Mouse (Mus musculus) layer of hippocampus, adult 18-20 months (tissue): ENCODE data around the gene Zfp217. TPM values are rescaled to one million over a fixed set of nuclear protein-coding genes. Genes with fewer than 3 reads are reported as not detected.
A peak's percentile ranks its signal among the peaks of the same experiment; 100 is the strongest.

ENCODE experiments used
- DNase-seq, 2 experiments: peaks; one replicate each; pipeline ENCODE4 v3.0.0; 2022; ENCODE audit warnings: low spot score in 2 of 2
- total RNA-seq, 2 experiments: library from RNA; stranded (reverse); gene quantifications; 2 replicates each; pipeline ENCODE4 v1.2.3; 2021

The Zfp217 gene
- total RNA-seq, 2 experiments from 2014 or later = 4.2 TPM

DNA sequence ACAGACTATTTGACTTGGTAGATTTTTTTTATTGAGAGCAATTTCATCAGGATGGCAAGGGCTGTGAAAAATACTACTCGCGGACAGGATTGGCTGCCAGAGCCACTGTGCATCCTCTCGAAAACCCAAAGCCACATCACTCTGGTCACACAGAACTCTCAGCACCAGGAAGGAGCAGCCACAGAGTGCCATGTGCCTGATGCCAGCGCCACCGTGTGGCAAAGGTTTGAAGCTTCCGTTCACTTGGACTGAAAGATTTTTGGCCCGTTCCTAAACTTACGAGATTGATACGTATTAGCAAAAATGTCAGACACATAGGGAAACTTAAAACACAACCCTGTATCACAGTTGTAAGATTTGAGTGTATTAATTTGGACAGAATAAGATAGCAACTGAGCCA, 44.1 kb downstream of the Zfp217 start:
- peak; percentile 37 to 70 for DNase-seq

DNA sequence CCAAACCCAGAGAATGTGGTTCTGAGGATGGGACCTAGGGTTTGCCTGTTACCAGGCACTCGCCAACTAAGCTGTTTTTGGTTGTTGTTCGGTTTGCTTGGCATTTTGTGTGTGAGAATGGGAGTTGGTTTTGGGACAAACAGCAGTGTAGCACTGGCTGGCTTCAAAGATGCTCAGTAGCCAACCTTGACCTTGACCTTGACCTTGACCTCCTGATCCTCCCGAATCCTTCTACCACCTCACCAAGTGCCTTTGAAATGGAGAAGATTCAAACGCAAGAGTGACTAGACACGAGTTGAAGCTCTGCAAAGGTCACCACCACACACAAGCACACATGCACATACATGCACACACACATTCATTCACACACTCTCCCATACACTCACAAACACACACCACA, 44.6 kb downstream of the Zfp217 start:
- DNase-seq = no peak

DNA sequence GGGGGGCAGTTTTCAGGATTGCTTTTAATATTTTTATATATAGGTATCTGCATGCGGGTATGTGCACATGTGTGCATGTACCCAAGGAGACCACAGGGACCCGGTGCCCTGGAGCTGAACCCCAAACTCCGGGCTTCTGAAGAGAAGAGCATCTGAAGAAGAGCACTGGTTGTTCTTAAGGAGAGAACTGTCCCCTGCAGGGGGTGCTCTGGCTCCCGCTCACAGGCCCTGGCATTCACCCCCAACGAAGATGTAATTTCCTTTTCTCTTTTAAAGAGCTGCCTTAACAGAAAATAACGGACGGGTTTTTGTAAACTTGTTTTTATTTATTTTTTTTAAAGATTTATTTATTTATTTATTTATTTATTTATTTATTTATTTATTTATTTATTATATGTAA, 46.0 kb downstream of the Zfp217 start:
- no peak for DNase-seq

DNA sequence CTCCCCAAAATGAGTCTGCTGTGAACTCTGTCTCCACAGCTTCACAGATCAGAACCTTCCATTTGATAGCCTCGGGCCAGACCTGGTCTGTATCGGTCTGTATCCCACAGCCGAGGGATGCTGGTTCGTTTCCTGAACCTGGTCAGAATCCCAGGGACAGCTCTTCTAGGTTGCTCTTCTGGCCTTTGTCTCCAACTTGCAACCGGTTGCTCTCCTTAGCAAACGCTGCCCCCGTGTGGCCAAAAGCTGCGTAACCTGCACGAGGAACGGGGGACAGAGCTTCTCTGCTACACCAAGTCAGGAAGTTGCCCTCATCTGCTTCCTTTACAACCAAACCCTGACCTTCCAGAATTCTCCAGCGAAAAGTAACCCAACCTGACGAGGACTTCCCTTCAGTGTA, 46.8 kb downstream of the Zfp217 start:
- peak; percentile 72 to 87 for DNase-seq

DNA sequence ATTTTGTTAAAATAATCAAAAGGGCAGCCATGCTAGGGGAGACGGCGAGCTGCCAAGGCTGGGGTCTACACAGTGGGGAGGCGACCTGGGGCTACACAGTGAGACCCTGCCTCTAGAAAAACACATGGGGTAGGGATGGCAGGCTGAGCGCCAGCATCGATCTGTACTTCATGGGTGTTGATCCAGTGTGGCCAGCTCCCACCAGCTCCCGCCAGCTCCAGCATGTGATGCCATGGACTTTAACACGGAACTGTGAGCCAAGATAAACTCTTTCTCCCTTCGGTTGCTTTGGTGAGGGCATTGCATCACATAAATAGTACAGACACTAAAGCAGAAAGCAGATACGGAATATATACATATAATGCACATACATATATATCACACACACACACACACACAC, 53.0 kb downstream of the Zfp217 start:
- DNase-seq = no peak

DNA sequence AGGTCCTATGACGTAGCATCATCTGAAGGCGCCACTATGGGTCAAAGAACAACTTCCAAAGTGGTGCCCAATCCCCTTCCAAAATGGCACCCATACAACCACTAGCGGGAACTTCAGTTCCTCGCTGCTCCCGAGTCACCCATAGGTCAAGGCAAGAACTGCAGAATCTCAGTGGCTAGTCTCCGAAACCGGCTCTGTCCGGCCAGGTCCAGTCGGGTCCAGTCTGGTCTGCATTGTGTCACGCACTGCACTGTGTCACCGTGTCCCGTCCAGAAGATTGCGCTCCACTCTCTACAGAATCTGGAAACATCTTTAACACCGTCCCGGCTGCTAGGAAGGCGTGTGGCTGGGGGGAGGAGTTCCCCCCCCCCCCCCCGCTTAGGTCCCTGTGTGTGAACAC, 53.7 kb downstream of the Zfp217 start:
- no peak for DNase-seq

DNA sequence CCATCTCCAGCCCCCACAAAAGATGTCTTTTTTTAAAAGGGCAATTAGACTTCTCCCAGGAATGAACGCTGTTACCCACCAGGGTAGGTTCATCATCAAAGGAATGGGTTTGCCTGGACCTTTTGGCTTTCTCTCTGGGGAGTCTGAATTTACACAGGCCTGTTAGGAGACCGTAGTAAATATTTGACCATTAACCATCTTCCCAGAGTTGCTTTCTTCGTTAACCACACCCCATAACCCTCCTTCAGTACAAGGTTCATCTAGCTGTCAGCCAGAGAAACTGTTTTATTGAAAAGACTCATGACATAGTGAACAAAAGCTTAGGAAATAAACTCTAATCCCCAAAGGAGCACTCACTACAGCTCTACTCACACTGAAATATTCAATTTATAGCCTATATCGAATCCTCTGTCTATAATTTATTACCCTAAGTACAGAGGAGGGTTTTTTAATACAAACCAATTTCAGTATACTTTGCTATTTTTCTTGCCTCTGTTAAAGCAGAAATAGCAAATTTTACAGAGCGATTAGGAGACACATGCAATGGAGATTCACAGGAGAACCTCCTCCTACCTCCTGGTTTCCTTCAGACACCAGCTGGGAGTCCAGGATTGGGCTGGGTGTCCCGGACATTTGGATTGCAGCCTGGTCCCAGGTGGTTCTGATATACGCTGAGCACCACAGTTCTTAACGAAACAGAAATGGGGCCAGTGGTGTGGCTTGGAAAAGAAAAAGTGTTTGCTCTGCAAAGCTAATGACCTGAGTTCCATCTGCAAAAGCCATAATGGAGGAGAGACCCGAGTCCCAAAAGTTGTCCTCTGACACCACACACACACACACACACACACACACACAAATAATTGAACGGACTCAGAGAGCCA, 56.1 kb downstream of the Zfp217 start:
- DNase-seq = no peak

DNA sequence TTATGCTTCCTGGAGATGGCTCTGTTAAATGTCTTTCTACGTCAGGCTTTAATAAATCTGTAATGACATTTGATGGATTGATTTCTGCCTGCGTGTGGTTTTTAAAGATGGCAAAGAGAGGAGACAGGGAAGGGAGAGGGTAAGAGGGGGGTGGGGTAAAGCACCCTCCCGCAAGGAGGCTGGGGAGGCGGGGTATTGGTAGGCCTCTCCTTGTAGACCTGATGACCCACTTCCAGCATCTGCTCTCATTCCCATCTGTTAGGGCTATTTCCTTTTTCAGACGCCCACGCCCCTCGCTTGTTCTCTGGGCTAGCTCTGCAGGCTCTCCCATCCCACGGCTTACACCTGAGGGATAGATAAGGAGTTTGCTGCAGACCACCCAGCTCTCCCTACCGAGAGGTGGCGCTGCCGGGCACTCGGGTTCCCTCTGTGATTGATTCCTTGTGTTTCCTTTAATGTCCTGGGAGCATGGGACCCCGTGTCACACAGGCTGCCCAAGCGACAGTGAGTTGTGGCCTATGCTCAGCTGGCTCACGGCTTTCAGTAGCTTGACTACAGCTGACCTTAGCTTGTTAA, 69.4 kb downstream of the Zfp217 start:
- DNase-seq = no peak

DNA sequence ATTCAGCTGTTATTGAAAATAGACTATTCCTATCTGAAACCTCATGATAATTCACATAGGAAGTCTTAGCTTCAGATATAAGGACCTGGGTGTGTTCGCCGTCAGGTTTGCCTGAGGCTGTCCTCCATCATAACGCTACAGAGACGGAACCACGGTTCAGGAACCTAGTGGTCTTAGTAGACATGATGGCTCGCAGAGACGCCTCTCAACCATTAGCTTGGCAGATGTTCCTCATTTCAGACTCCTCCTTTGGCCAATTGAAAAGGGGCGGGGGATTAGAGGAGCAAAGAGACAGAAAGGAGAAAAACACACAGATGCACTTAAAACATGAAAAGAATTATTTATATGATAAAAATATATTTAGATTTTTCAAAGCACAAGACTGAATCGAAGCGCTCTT, 69.9 kb downstream of the Zfp217 start:
- no peak for DNase-seq

DNA sequence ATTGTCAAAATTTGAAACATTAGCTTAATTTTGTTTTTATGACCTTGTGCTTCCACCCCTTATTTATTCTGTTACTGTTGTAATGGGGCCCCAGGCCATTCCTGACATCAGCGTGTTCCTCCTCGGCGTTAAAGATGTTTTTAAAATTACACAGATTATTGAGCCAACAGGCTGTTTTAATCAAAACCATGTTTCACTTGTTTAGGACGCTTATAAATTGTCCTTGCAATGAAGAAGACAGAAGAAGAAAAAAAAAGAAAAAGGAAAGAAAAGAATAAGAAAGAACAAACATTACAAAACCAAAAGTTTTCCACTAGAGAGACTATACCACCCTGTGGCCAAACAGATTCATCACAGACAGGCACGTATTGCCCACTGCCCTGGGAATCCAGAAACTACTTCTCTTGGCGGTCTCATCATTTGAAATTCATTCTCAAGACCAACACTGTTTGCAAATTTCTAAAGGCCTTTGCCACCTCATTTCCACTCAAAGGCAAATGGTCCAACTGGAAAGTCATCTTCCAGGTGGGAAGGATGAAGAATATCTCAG, 70.9 kb downstream of the Zfp217 start:
- no peak for DNase-seq

DNA sequence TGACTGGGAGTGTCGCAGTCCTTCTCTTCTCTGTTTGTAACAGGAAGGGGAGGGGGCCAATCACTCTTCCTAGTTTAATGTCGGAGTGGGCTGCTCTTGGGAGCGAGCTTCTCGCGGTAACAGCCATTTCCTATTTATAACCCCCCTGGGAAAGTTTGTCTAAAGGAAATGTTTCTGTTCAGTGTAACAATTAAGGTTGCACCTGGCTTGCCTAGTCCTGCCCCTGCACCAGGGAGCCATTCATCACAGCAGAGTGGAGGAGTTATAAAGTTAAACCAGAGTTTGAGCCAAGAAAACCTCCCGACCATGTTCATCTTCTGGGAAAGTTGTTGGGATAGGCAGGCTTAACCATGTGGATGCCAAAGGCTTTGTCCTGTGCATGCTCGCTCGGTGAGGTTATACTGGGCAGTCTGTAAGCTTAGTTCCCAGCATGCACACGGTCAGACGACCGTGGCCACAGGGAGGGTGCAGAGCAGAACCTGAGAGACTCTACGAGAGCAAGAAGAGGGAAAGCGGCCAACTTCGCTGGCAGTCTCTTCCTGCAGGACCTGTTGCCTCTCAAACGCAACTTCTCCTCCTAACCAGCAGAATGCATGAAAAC, 77.2 kb downstream of the Zfp217 start:
- DNase-seq = no peak

DNA sequence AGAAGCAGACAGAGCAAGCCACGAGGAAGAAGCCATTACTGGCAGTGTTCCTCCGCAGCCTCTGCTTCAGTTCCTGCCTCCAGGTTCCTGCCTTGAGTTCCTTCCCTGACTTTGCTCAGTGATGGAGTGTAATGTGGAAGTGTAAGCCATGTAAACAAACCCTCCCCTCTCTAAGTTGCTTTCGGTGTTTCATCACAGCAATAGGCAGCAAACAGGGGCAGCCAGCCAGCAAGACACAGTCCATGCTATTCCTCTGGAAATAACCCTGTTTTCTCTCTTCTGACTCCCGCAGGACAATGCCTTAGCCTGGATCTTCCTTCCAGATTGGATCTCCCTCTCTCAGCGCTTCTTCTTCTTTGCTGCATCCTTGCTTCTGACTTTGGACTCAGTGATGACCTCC, 77.9 kb downstream of the Zfp217 start:
- DNase-seq = no peak

DNA sequence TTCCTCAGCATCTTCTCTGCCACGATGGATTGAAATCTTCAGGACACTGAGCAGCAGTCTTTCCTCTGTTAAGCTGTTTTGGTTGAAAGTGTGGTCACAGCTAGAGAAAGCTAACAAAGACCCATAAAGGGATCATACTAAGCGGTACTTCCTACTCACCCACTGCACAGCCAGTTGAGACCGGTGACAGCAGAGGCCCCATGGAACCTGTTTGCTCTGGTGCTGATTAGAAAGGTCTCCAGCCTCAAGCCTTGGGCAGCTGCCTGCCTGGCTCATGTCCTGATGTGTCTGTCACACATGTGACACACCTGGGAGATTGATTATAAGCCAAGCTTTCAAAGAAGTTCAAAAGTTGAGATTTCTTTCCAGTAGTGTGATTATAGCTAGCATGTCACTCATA, 85.5 kb downstream of the Zfp217 start:
- no peak for DNase-seq

DNA sequence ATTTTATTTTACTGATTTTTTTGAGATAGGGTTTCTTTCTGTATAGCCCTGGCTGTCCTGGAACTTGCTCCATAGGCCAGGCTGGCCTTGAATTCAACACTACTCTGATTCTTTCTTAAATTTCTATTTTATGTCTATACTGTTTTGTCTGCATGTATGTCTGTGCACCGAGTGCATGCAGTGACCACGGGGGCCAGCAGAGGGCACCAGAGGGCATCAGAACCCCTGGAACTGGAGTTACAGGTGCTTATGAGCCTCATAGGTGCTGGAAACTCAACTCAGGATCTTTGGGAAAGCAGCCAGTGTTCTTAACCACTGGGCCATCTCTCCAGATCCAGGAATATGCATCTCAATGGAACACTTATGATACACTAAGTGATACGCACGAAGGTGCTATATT, 87.8 kb downstream of the Zfp217 start:
- DNase-seq = no peak

DNA sequence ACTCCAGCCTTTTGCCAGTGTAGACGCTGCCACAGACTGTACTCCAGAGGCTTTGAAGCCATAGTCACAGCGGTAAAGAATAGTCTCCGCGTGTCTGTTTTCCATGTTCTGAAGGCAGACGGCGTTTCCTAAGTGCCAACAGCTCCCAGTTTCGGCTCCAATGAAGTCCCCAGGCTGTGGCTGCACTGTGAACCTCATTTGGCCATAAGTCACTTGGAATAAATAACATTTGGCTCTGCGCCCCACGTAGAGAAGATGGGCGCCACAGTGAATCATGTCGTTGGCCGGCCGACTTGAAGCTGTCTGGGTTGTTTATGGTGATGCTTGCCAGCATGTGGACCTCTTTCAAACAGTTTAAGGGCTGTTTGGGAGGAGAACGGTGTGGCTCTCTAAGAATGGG, 89.1 kb downstream of the Zfp217 start:
- no peak for DNase-seq
